Mouse (Mus musculus) thymus, adult 2 months (tissue): Measurements from ENCODE around the gene Btbd9. TPM values are rescaled to one million over a fixed set of nuclear protein-coding genes. Genes with fewer than 3 reads are reported as not detected.

Experiments
- DNase-seq: peaks from one replicate; pipeline ENCODE4 v3.0.0; 2021
- H3K27ac ChIP-seq: fragments of 200-500 bp; 2 replicates; pipeline ENCODE4 v1.5.1; 2012; ENCODE audit warnings: low read length, control low read depth; ENCODE audit not compliant: control insufficient read depth, insufficient read depth
- H3K27me3 ChIP-seq: fragments of 200-500 bp; 2 replicates; pipeline ENCODE4 v1.6.1; 2012; ENCODE audit warnings: mild to moderate bottlenecking, low read length, moderate library complexity, mixed read lengths; ENCODE audit not compliant: control insufficient read depth, insufficient read depth
- H3K36me3 ChIP-seq: fragments of 200-500 bp; 2 replicates; pipeline ENCODE4 v1.6.1; 2012; ENCODE audit warnings: mild to moderate bottlenecking, low read length, moderate library complexity; ENCODE audit not compliant: control insufficient read depth, insufficient read depth
- H3K4me1 ChIP-seq: fragments of 200-500 bp; replicated peaks from 2 replicates; pipeline ENCODE4 v1.6.1; 2012; ENCODE audit warnings: low read length; ENCODE audit not compliant: control insufficient read depth, insufficient read depth
- H3K4me3 ChIP-seq: fragments of 200-500 bp; 2 replicates; pipeline ENCODE4 v1.5.1; 2012; ENCODE audit warnings: mild to moderate bottlenecking, low read length, control low read depth, moderate library complexity; ENCODE audit not compliant: control insufficient read depth, insufficient read depth
- CTCF ChIP-seq: fragments of 200-500 bp; IDR thresholded peaks from 2 replicates; pipeline ENCODE4 v1.5.1; 2012; ENCODE audit warnings: mild to moderate bottlenecking, control low read depth, low read length, moderate library complexity, borderline replicate concordance; ENCODE audit not compliant: control insufficient read depth, poor library complexity, insufficient read depth; ENCODE audit errors: extremely low read depth
- POLR2A ChIP-seq: fragments of 200-500 bp; IDR thresholded peaks from 2 replicates; pipeline ENCODE4 v1.6.1; 2012; ENCODE audit warnings: mild to moderate bottlenecking, low read length, control low read depth, moderate library complexity; ENCODE audit not compliant: control insufficient read depth, poor library complexity, insufficient read depth; ENCODE audit errors: extremely low read depth
- WGBS: fragments of 180-500 bp; shearing (Covaris S2); methylation state at CpG from one replicate; pipeline ENCODE4 v1.1.7; 2018; 5-methylcytosine and 5-hydroxymethylcytosine counted together
- polyA plus RNA-seq: library from polyadenylated mRNA; depleted of rRNA; stranded (reverse); fragments of >200 nt; gene quantifications from 2 replicates; pipeline ENCODE4 v1.2.3, GENCODE M21; 2012

Gene Btbd9
- polyA plus RNA-seq, 1 experiment, result 29.1 TPM

DNA sequence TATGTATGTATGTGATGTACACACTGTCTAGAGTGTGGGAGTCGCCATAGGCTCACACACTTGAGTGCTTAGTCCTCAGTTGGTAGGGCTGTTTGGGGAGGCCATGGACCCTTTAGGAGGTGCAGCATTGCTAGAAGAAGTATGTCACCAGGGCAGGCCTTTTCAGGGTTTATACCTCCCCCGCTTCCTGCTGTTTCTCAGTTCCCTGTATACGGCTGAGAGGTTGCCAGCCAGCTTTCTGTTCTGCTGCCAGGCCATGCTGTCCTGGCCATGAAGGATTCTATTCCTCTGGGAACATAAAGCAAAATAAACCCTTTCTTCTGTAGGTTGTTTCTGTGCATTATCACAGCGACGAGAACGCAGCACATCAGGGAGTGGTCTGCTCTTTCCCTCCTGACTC lies 316.4 kb downstream of the Btbd9 start:
- Histone ChIP-seq H3K4me1 (peaks cover 5% of the 10 kb centered on the region), H3K27ac (no peak overlapping the region), H3K36me3 (no peaks in the 10 kb centered on the region), H3K4me3 (no peak overlapping the region), H3K27me3 (no peaks in the 10 kb centered on the region)
- WGBS, result 91% methylated on average over 6 of the region's 6 CpGs
- TF ChIP-seq CTCF (no peak), POLR2A (no peak)
- no peak for DNase-seq

GRCm38 (mm10) chr17:30258480-30258879 lies 317.8 kb downstream of the Btbd9 start:
- TF ChIP-seq CTCF, result no peak
- no peak for TF ChIP-seq POLR2A
- Histone ChIP-seq H3K4me3 (no peak overlapping the region), H3K4me1 (peaks cover 12% of the 10 kb centered on the region), H3K36me3 (no peaks in the 10 kb centered on the region), H3K27ac (no peak overlapping the region), H3K27me3 (no peaks in the 10 kb centered on the region)
- DNase-seq, result no peak
- WGBS, result 84% methylated on average over 4 of the region's 4 CpGs

- no peak for DNase-seq
These were observed 320.2 kb downstream of the Btbd9 start for GRCm38 (mm10) chr17:30255928-30256560.

DNA sequence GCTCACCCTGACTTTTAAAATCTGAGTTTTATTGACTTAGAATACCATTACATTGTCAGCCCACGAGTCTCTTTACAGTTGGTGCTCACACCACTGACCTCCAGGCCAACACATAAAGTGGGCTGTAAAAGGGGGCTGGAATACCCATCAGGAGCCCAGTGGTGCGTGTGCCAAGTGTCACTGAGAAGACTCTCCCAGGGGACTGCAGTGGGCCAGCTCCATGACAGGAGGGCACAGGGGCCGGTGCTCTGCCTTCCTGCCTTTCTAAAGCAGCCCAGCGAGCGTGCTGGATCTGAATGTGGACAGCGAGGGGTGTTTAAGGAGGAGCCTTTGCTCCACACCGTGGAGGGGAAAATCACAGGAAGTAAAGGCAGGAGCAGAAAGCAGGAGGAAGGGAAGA lies 322.4 kb downstream of the Btbd9 start:
- H3K4me3 ChIP-seq, result no peak overlapping the region
- H3K27me3 ChIP-seq, result no peaks in the 10 kb centered on the region
- no peak for TF ChIP-seq POLR2A
- TF ChIP-seq CTCF, result no peak
- no peak overlapping the region for H3K27ac ChIP-seq
- DNase-seq, result no peak
- H3K36me3 ChIP-seq, result no peaks in the 10 kb centered on the region
- WGBS, result 85% methylated on average over 7 of the region's 7 CpGs
- H3K4me1 ChIP-seq, result peaks cover 6% of the 10 kb centered on the region

More at GRCm38 (mm10) chr17:30255928-30256560, 320.2 kb downstream of the Btbd9 start:
- TF ChIP-seq CTCF (no peak), POLR2A (no peak)
- H3K36me3 ChIP-seq, result no peaks in the 10 kb centered on the region
- no peaks in the 10 kb centered on the region for H3K27me3 ChIP-seq
- 91% methylated on average over 8 of the region's 8 CpGs for WGBS
- peaks cover 6% of the 10 kb centered on the region for H3K4me1 ChIP-seq
- no peak overlapping the region for H3K27ac ChIP-seq
- no peak overlapping the region for H3K4me3 ChIP-seq

DNA sequence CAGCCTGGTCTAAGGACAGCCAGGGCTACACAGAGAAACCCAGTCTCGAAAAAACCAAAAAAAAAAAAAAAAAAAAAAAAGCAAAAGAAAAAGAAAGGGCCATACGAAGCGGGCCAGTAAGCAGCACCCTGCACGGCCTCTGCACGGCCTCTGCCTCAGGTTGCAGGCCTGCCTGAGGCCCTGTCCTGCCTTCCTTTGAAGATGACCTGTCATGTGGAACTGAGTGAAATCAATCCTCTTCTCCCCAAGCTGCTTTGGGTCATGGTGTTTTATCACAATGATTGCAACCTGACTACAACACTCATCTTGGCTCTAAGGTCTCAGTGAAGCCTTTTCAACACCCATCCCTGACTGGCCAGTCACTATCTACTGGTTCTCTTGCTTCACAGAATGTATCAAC lies 323.3 kb downstream of the Btbd9 start:
- Histone ChIP-seq H3K4me3 (no peak overlapping the region), H3K36me3 (no peaks in the 10 kb centered on the region), H3K27me3 (no peaks in the 10 kb centered on the region), H3K27ac (no peak overlapping the region), H3K4me1 (peaks cover 6% of the 10 kb centered on the region)
- 98% methylated on average over 5 of the region's 5 CpGs for WGBS
- DNase-seq, result no peak
- TF ChIP-seq POLR2A (no peak), CTCF (no peak)

DNA sequence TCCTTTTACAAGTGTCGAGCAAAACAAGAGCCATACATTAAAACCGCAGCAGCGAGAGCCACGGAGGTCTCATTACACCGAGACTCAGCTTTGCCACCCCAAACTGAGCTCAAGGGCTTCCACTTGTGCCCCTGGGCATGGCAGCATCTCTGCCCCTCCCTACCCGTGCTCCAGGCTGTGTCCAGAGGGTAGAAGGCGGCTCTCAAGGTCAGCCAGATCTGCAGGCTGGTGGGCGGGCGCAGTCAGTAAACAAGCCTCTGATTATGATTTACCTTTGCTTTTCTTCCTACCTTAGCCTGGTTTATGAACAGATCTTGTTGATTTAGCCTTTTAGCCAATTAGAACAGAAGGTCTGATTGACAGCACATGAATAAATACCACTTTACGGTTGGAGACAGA lies 331.0 kb downstream of the Btbd9 start:
- Histone ChIP-seq H3K27ac (no peak overlapping the region), H3K4me3 (no peak overlapping the region), H3K27me3 (no peaks in the 10 kb centered on the region), H3K36me3 (no peaks in the 10 kb centered on the region), H3K4me1 (no peaks in the 10 kb centered on the region)
- 95% methylated on average over 10 of the region's 10 CpGs for WGBS
- DNase-seq, result no peak
- TF ChIP-seq POLR2A, result no peak
- no peak for TF ChIP-seq CTCF

- H3K4me1 ChIP-seq, result no peaks in the 10 kb centered on the region
- no peaks in the 10 kb centered on the region for H3K36me3 ChIP-seq
- H3K27ac ChIP-seq, result no peak overlapping the region
- H3K27me3 ChIP-seq, result no peaks in the 10 kb centered on the region
- no peak overlapping the region for H3K4me3 ChIP-seq
- no peak for DNase-seq
- no peak for TF ChIP-seq CTCF
- no peak for TF ChIP-seq POLR2A
- 93% methylated on average over 14 of the region's 14 CpGs for WGBS
These were observed 331.5 kb downstream of the Btbd9 start for GRCm38 (mm10) chr17:30244651-30245307.
